Mouse (Mus musculus): Measurements from ENCODE around the gene Suclg2.

DNA sequence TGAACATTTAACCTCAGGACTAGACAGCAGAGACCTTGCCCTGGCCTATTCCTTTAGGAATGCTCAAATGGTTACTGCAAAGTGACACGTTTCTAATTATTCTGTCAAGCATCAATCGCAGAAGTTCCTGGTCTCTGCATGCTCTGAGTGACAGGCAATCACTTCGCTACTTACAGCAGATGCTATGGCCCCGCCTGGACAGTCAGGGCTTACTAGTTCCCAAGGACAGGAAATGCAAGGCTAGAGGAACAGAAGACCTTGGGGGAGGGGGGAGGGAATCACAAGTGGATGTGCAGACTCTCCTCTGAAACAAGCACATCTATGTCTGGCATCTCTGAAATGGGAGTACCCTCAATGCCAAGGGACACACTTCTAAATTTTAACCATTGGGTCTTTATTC lies 167.6 kb downstream of the Suclg2 start:
- no peak for TF ChIP-seq CTCF (IDR thresholded peaks at IDR 0.05; ENCODE audit: low read depth)
- TF ChIP-seq EP300 (IDR thresholded peaks at IDR 0.05; ENCODE audit: low read depth), result no peak

All from liver, embryonic 14.5 days (tissue).